8 mouse cellular contexts compared by ENCODE assay signal in genomic region chr11:120377337-120377736, GRCm38 (mm10). TPM values are rescaled to one million over a fixed set of nuclear protein-coding genes. Genes with fewer than 3 reads are reported as not detected.
DNase-seq lines count a peak whose midpoint lies in the region; ATAC-seq lines count a peak whose summit lies in the region.

No protein-coding gene starts in this region.

- H3K9me3 ChIP-seq in heart, embryonic 15.5 days (replicated peaks) = no peaks in the 10 kb centered on the region
- H3K9me3 ChIP-seq in embryonic facial prominence, embryonic 11.5 days (replicated peaks; ENCODE audit: control insufficient read depth, low read length) = no peaks in the 10 kb centered on the region
- no peaks in the 10 kb centered on the region for H3K9me3 ChIP-seq in hindbrain, embryonic 13.5 days
- H3K9me3 ChIP-seq in midbrain, embryonic 14.5 days (ENCODE audit: control insufficient read depth, low read length) = no peaks in the 10 kb centered on the region

- peak overlapping the region; percentile 86 for H3K9ac ChIP-seq in heart, embryonic 15.5 days
- H3K9ac ChIP-seq in embryonic facial prominence, embryonic 11.5 days (replicated peaks; ENCODE audit: low read length) = peak overlapping the region; percentile 75
- peak overlapping the region; percentile 93 for H3K9ac ChIP-seq in hindbrain, embryonic 13.5 days
- peak overlapping the region; percentile 85 for H3K9ac ChIP-seq in midbrain, embryonic 14.5 days (replicated peaks; ENCODE audit: low read length)

- WGBS in heart, embryonic 15.5 days = 64% methylated on average over 10 of the region's 10 CpGs
- 61% methylated on average over 10 of the region's 10 CpGs for WGBS in embryonic facial prominence, embryonic 11.5 days
- WGBS in hindbrain, embryonic 13.5 days = 70% methylated on average over 10 of the region's 10 CpGs
- 71% methylated on average over 10 of the region's 10 CpGs for WGBS in midbrain, embryonic 14.5 days

- intact Hi-C loops in heart, postnatal 14 days (cut with DNase I) = loop anchor here (5.0 kb wide), 1 partner anchor 60 kb away; no protein-coding TSS in a partner anchor

- no peak overlapping the region; the same call in 1 of the 2 replicates for H3K27ac ChIP-seq in heart, embryonic 15.5 days
- H3K27ac ChIP-seq in embryonic facial prominence, embryonic 11.5 days (replicated peaks; ENCODE audit: low read depth, low read length) = no peak overlapping the region
- H3K27ac ChIP-seq in hindbrain, embryonic 13.5 days = no peak overlapping the region; the same call in 1 of the 2 replicates
- peak overlapping the region; percentile 79 for H3K27ac ChIP-seq in midbrain, embryonic 14.5 days (replicated peaks; ENCODE audit: low read depth, low read length)

- ATAC-seq in heart, embryonic 15.5 days (replicated peaks; ENCODE audit: insufficient number of reproducible peaks, insufficient read depth, low FRiP score, low read depth) = no peak
- no peak for ATAC-seq in embryonic facial prominence, embryonic 11.5 days (replicated peaks; ENCODE audit: insufficient number of reproducible peaks, low FRiP score, low TSS enrichment, low read depth)
- ATAC-seq in hindbrain, embryonic 13.5 days (ENCODE audit: low FRiP score) = peak; percentile 31; the same call in 1 of the 2 replicates
- no peak for ATAC-seq in midbrain, embryonic 14.5 days (ENCODE audit: low FRiP score, low TSS enrichment)

- no peaks in the 10 kb centered on the region for H3K27me3 ChIP-seq in heart, embryonic 15.5 days
- no peaks in the 10 kb centered on the region for H3K27me3 ChIP-seq in embryonic facial prominence, embryonic 11.5 days (ENCODE audit: control insufficient read depth, insufficient read depth, low read length)
- no peaks in the 10 kb centered on the region for H3K27me3 ChIP-seq in hindbrain, embryonic 13.5 days
- H3K27me3 ChIP-seq in midbrain, embryonic 14.5 days (ENCODE audit: control insufficient read depth, insufficient read depth, low read length) = no peaks in the 10 kb centered on the region

- DNase-seq in heart, postnatal 14 days = no peak
- DNase-seq in embryonic facial prominence, embryonic 11.5 days (ENCODE audit: low spot score) = no peak
- no peak for DNase-seq in midbrain, embryonic 14.5 days
- no peak for DNase-seq in adipocyte (ENCODE audit: low spot score)
- no peak for DNase-seq in thymus, postnatal 14 days
- DNase-seq in testis, postnatal 14 days (ENCODE audit: low spot score) = no peak

- peak overlapping the region; percentile 82 for H3K4me3 ChIP-seq in heart, embryonic 15.5 days
- peak overlapping the region; percentile 85 for H3K4me3 ChIP-seq in embryonic facial prominence, embryonic 11.5 days (ENCODE audit: low read depth, low read length)
- H3K4me3 ChIP-seq in hindbrain, embryonic 13.5 days = peak overlapping the region; percentile 91
- peak overlapping the region; percentile 82 for H3K4me3 ChIP-seq in midbrain, embryonic 14.5 days (replicated peaks; ENCODE audit: low read depth, low read length)

- H3K4me1 ChIP-seq in heart, embryonic 15.5 days (replicated peaks) = peaks cover 65% of the 10 kb centered on the region
- peaks cover 2% of the 10 kb centered on the region; the same call in 1 of the 2 replicates for H3K4me1 ChIP-seq in embryonic facial prominence, embryonic 11.5 days (ENCODE audit: control insufficient read depth, insufficient read depth, low read length)
- peaks cover 33% of the 10 kb centered on the region for H3K4me1 ChIP-seq in hindbrain, embryonic 13.5 days (replicated peaks)
- H3K4me1 ChIP-seq in midbrain, embryonic 14.5 days (ENCODE audit: control insufficient read depth, insufficient read depth, low read length) = peaks cover 16% of the 10 kb centered on the region

- peak overlapping the region; percentile 97 for H3K4me2 ChIP-seq in heart, embryonic 15.5 days
- H3K4me2 ChIP-seq in embryonic facial prominence, embryonic 11.5 days (ENCODE audit: low read depth, low read length) = peak overlapping the region; percentile 95
- peak overlapping the region; percentile 94 for H3K4me2 ChIP-seq in hindbrain, embryonic 13.5 days
- H3K4me2 ChIP-seq in midbrain, embryonic 14.5 days (ENCODE audit: low read length) = peak overlapping the region; percentile 86

- H3K36me3 ChIP-seq in heart, embryonic 15.5 days = peaks cover 61% of the 10 kb centered on the region
- H3K36me3 ChIP-seq in embryonic facial prominence, embryonic 11.5 days (replicated peaks; ENCODE audit: control insufficient read depth, insufficient read depth, low read depth, low read length) = peaks cover 9% of the 10 kb centered on the region
- H3K36me3 ChIP-seq in hindbrain, embryonic 13.5 days = peaks cover 74% of the 10 kb centered on the region
- H3K36me3 ChIP-seq in midbrain, embryonic 14.5 days (ENCODE audit: control insufficient read depth, insufficient read depth, low read length) = peaks cover 75% of the 10 kb centered on the region

RNA-seq across cellular contexts. Expression of gene Faap100, which starts 1.2 kb away (rescaled TPM):
- polyA plus RNA-seq in heart, embryonic 15.5 days (2015; fragmentation: Nextera tagmentation; extraction: Ambion mirVana) = 27.0 and 38.0 TPM in 2 replicates
- total RNA-seq in heart, postnatal 14 days (2021) = 10 to 100 TPM; 19.0 to 19.6 TPM
- 20.5 and 24.2 TPM in 2 replicates for polyA plus RNA-seq in embryonic facial prominence, embryonic 11.5 days (2014; fragmentation: Nextera tagmentation; extraction: Ambion mirVana)
- polyA plus RNA-seq in hindbrain, embryonic 13.5 days (2015; fragmentation: Nextera tagmentation; extraction: Ambion mirVana) = 74.6 and 82.4 TPM in 2 replicates
- 95.9 and 114 TPM in 2 replicates for polyA plus RNA-seq in midbrain, embryonic 14.5 days (2014; fragmentation: Nextera tagmentation; extraction: Ambion mirVana)

RNA-seq across cellular contexts. Expression of gene Fscn2, which starts 16.0 kb away (rescaled TPM):
- polyA plus RNA-seq in heart, embryonic 15.5 days (2015; fragmentation: Nextera tagmentation; extraction: Ambion mirVana) = 0.42 and 0.66 TPM in 2 replicates
- total RNA-seq in heart, postnatal 14 days (2021) = not detected
- 0.20 and 0.28 TPM in 2 replicates for polyA plus RNA-seq in embryonic facial prominence, embryonic 11.5 days (2014; fragmentation: Nextera tagmentation; extraction: Ambion mirVana)
- polyA plus RNA-seq in hindbrain, embryonic 13.5 days (2015; fragmentation: Nextera tagmentation; extraction: Ambion mirVana) = 1.6 and 2.6 TPM in 2 replicates
- polyA plus RNA-seq in midbrain, embryonic 14.5 days (2014; fragmentation: Nextera tagmentation; extraction: Ambion mirVana) = 1.7 and 2.5 TPM in 2 replicates

RNA-seq across cellular contexts. Expression of gene Actg1, which starts 29.0 kb away (rescaled TPM):
- 921 and 1,308 TPM in 2 replicates for polyA plus RNA-seq in heart, embryonic 15.5 days (2015; fragmentation: Nextera tagmentation; extraction: Ambion mirVana)
- total RNA-seq in heart, postnatal 14 days (2021) = 100 to 1,000 TPM; 451 to 520 TPM
- polyA plus RNA-seq in embryonic facial prominence, embryonic 11.5 days (2014; fragmentation: Nextera tagmentation; extraction: Ambion mirVana) = 3,237 and 3,434 TPM in 2 replicates
- polyA plus RNA-seq in hindbrain, embryonic 13.5 days (2015; fragmentation: Nextera tagmentation; extraction: Ambion mirVana) = 4,110 and 4,339 TPM in 2 replicates
- polyA plus RNA-seq in midbrain, embryonic 14.5 days (2014; fragmentation: Nextera tagmentation; extraction: Ambion mirVana) = 4,502 and 4,930 TPM in 2 replicates
